Mouse (Mus musculus): ENCODE results near the gene Lrrc25.

Gene Lrrc25

GRCm38 (mm10) chr8:70599507-70600290 lies 16.3 kb upstream of the Lrrc25 start:
- no peak for DNase-seq (ENCODE audit: low read depth, low spot score)

- no peak for DNase-seq (ENCODE audit: low read depth, low spot score)
Observed at GRCm38 (mm10) chr8:70600473-70601270, 15.3 kb upstream of the Lrrc25 start.

- peak; percentile 96 for DNase-seq (ENCODE audit: low read depth, low spot score)
Observed at GRCm38 (mm10) chr8:70601271-70601649, 14.7 kb upstream of the Lrrc25 start.

GRCm38 (mm10) chr8:70602139-70602811 lies 13.7 kb upstream of the Lrrc25 start:
- no peak for DNase-seq (ENCODE audit: low read depth, low spot score)

- DNase-seq (ENCODE audit: low read depth, low spot score) = no peak
Observed at GRCm38 (mm10) chr8:70604558-70604957, 11.4 kb upstream of the Lrrc25 start.

- DNase-seq (ENCODE audit: low read depth, low spot score) = no peak
Observed at GRCm38 (mm10) chr8:70605871-70606779, 9.8 kb upstream of the Lrrc25 start.

- no peak for DNase-seq (ENCODE audit: low read depth, low spot score)
Observed at GRCm38 (mm10) chr8:70606780-70607602, 9.0 kb upstream of the Lrrc25 start.

GRCm38 (mm10) chr8:70607603-70607897 lies 8.4 kb upstream of the Lrrc25 start:
- DNase-seq (ENCODE audit: low read depth, low spot score) = peak; percentile 44

GRCm38 (mm10) chr8:70607898-70608748 lies 7.8 kb upstream of the Lrrc25 start:
- peak; percentile 83 for DNase-seq (ENCODE audit: low read depth, low spot score)

- no peak for DNase-seq (ENCODE audit: low read depth, low spot score)
Observed at GRCm38 (mm10) chr8:70608749-70609367, 7.1 kb upstream of the Lrrc25 start, which contains the start of gene Ssbp4. Gene Ssbp4 (minus strand): TSS chr8:70608872.

- peak; percentile 98 for DNase-seq (ENCODE audit: low read depth, low spot score)
Observed at GRCm38 (mm10) chr8:70609368-70609848, 6.5 kb upstream of the Lrrc25 start.

- DNase-seq (ENCODE audit: low read depth, low spot score) = peak; percentile 90
Observed at GRCm38 (mm10) chr8:70609849-70610795, 5.8 kb upstream of the Lrrc25 start.

GRCm38 (mm10) chr8:70610796-70611771 lies 4.9 kb upstream of the Lrrc25 start:
- peak; percentile 86 for DNase-seq (ENCODE audit: low read depth, low spot score)

- peak; percentile 90 for DNase-seq (ENCODE audit: low read depth, low spot score)
Observed at GRCm38 (mm10) chr8:70611849-70612248, 4.1 kb upstream of the Lrrc25 start.

GRCm38 (mm10) chr8:70613763-70614162 lies 2.2 kb upstream of the Lrrc25 start:
- no peak for DNase-seq (ENCODE audit: low read depth, low spot score)

- no peak for DNase-seq (ENCODE audit: low read depth, low spot score)
Observed at GRCm38 (mm10) chr8:70614469-70614868, 1.5 kb upstream of the Lrrc25 start.

GRCm38 (mm10) chr8:70615281-70615680 lies 674 bp upstream of the Lrrc25 start:
- no peak for DNase-seq (ENCODE audit: low read depth, low spot score)
